Mouse (Mus musculus): Measurements from ENCODE around the gene Vmn2r29.
"Not testable (repeated sequence)": the region's sequence is repeated elsewhere in the genome, so short reads cannot be mapped to it uniquely, and the experiment has no call there.

The Vmn2r29 gene

DNA sequence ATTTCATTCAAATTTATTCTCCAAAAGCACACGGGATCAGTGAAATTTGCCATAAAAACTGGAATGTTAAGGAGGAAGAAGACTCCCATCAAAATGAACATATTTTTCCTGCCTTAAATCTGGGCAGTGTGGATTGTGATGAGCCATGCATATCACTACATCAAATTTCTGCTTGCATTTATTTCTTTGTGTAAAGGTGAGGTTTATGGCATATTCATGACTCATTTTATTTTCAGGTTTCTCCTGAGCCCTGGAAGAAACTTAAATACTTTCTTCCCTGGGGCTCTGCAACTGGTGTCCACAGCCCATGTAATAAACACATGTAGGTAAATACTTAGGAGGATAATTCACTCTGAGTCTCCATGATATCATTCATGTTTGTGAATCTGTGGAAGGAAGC lies at the start of gene Vmn2r29:
Gene Vmn2r29 (minus strand): TSS at position 101 of the 400 bp plus-strand sequence.
- DNase-seq (ENCODE audit: low read depth, low spot score), result not testable (repeated sequence)

DNA sequence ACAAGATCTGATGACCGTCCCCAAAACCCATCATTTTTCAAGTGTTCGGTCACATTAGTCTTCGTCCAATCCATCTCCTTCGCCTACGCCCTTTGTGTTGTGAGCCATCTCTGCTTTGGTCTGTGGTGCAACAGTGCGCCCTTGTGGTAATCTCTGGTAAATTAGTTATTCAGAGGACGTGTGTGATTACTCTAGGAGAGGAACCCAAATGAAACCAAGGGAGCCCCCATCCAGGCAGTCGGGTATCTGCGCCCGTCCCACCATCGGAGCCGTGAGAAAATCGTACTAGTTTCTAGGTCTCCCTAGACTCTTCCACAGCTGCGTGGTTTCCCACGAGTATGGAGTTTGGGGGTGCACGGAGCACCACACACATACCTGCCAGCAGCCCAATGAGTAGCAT lies 48.5 kb upstream of the Vmn2r29 start:
- peak; percentile 61 for DNase-seq (ENCODE audit: low read depth, low spot score)

DNA sequence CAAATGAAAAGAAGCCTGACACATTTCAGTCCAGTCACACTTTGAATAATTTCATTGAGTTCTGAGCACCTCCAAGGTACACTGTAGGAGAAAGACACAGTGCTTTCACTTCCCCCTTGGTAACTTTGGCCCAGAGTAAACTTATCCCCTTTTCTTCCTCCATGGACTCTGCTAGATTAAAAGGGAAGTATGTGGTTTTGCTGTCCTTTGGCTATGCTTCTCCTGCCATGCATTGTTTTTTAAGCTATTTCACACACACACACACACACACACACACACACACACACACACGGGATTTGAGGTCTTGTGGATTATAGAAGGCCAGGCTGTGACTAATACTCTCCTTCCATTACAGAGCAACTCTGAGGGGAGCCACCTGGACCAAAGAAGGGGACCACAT lies 34.3 kb upstream of the Vmn2r29 start:
- DNase-seq (ENCODE audit: low read depth, low spot score), result no peak

DNA sequence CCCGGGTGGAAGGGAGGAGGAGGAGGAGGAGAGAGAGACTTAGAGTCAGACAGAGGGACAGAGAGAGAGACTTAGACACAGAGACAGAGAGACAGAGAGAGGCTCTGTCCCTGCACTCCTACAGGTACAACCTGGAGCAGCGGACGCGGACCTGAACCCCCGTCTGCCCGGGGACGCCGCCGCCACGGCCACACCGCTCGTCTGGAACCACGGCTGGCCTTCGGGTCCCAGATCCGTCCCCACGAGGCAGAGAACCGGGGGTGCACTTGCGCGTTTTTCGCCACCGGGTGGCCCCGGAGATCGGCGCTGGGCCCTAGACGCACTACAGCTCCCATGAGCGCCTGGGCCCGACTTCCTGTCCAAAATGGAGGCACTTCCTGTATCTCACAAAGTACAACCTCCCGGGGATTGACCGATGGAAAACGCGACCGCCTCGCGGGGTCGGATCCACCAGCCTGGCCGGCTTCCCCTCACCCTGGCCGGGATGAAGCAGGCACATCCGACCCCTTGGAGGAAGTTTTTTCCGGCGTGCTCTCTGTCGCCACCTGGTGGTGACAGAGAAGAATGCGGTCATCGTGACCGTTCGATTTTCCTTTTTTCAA lies 30.9 kb upstream of the Vmn2r29 start, which contains the start of gene Gm45844:
Gene Gm45844 (minus strand): TSS at position 324 of the 602 bp plus-strand sequence.
- peak; percentile 81 for DNase-seq (ENCODE audit: low read depth, low spot score)

DNA sequence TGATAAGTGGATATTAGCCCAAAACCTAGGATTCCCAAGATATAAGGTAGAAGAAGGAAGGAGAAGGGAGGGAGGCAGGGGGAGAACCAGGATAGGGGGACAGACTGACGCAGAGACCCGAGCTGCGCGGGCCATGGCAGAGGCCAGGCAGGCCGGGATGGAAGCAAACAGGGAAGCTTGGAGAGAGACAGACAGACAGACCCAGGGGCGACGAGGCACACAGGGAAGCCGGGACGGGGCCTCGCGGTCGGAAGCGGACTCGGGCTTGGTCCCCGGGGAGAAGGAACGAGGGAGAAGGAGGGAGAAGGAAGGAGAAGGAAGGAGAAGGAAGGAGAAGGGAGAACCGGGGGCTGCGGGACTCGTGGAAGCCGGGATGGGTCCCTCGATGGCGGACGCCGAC lies 30.4 kb upstream of the Vmn2r29 start:
- peak; percentile 52 for DNase-seq (ENCODE audit: low read depth, low spot score)

DNA sequence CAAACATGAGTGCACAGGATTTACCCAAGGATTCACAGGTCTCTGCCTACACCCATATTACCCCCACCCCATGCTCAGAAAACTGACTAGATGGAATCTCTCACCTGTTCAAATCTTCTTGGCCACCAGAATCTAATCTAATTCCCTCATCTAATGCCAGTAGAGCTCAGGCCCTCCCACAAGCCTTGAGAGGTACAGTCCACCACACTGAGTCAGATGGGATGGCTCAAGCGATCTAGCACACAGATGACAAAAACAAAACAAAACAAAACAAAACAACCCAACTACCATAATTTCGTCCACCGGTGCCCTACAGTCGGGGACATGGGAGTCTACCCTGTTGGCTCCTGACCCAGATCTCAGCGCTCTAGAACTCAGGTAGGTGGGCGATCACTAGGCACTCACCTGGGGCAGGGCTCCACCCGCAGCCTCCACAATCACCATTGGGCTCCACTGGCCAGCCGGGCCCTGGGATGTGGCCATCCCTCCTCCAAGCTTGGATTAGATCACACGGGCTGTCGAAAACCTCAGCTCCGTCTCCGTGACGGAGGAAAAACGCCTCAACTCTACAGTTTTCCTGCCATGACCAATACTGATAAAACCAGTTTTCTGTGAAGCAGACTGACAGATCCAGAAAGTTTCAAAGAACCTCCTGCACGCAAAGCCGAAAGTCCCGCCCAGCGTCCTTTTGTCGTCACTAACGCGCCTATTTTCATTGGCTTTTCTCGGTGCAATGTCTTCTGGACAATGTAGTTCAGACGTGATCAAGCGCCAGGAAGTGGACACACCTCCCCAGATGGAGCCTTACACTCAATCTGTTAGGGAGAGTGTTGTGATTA lies 37.6 kb downstream of the Vmn2r29 start, which contains the start of gene Zfp772:
Gene Zfp772 (minus strand): TSS at position 686 of the 839 bp plus-strand sequence.
- peak; percentile 52 for DNase-seq (ENCODE audit: low read depth, low spot score)

DNA sequence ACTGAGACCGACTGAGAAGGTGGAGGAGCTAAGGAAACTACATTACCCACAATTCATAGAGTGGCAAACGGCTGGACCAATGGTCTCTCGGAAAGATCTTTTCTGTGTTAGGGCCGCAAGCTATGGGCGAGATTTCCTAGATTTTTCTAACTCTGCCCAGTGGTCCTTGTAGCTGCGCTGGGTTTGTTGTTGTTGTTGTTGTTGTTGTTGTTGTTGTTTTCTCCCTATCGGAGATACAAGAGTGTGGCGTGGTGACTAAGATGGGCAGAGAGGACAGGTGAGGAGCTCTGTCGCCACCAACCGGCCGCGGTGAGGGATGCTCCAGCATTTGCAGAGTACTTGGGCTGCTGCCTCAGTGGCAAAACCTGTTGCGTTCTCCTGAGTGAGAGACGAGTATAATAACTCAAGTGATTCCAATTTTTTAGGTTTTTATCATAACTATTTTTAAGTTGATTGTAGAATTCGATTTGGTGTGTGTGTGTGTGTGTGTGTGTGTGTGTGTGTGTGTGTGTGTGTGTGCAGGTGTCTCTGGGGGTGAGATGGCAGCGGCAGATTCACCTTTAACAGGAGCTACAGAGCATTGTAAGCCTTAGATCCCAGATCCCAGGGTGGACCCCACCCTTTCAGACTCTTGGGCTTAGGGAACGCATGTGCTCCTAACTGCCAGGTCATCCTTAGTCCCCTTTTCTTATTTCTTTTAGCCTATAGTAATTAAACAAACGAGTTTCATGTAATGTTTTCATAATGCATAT lies 58.8 kb downstream of the Vmn2r29 start:
- peak; percentile 74 for DNase-seq (ENCODE audit: low read depth, low spot score)

DNA sequence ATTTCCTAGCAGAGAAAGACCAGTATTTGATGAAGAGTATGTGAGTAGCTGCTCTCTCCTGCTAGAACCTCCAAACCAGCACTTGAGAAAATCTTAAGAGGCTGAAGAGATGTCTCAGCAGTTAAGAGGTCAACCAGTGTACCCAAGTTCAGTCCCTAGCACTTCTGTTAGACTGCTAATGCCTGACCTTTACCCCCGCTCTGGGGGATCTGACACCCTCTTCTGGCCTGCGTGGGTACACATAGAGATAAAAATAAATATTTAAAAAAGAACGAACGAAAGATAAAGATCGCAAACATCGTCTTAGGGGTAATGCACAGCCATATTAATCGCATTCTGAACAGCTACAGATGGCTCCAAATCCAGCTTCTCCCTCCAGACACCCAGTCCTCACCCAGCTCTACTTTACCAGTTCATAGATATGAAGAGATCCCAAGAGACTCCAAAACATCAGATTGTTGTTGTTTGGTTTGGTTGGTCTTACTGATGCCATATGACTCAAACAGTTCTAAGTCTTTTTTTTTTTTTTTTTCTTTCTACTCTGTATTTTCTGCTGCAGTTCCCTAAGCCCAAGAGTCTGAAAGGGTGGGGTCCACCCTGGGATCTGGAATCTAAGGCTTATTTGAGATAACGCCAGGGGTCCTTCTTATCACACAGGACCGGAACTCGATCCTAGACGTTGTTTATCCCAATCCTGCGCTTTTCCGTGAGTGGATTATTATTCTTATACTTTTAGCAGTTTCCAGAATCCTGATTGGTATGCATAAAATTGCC lies 59.5 kb downstream of the Vmn2r29 start:
- no peak for DNase-seq (ENCODE audit: low read depth, low spot score)

DNA sequence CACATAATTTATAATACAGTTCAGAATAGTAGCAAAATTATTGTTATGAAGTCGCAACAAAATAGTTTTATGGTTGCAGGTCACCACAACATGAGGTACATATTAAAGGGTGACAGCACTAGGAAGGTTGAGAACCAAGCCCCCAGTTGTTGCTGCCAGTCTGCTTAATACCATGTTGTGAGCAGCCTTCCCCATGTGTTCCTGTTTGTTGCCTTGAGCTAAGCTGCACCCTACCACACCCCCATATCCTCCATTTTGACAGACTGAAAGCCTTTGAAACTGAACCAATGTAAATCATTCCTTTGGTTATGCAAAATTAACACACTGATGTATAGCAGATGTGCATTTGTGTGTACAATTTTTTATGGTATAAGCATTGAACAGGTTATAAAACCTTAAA lies 61.2 kb downstream of the Vmn2r29 start:
- no peak for DNase-seq (ENCODE audit: low read depth, low spot score)

Measured in CD4-positive helper T cell, adult 2 months (primary cell).